Mouse (Mus musculus) neural tube, embryonic 14.5 days (tissue): ENCODE measurements at regions not wholly inside any gene's neighbourhood (a gene's known extent, or its start where the extent isn't known, plus 50 kb on each side); places are given as distances from the start of the nearest gene placed in this dataset.
A peak's percentile ranks its signal among the peaks of the same experiment; 100 is the strongest.
"Not testable (repeated sequence)": the region's sequence is repeated elsewhere in the genome, so short reads cannot be mapped to it uniquely, and the experiment has no call there.

Experiments
- ATAC-seq: fragments of 200-750 bp; cut with Nextera tagmentation; 2 replicates; pipeline ENCODE4 v1.8.0; 2017; ENCODE audit warnings: low read depth, mild to moderate bottlenecking, moderate TSS enrichment, moderate library complexity
- H3K27ac ChIP-seq: fragments of 300-500 bp; sonication (generic); 2 replicates; pipeline ENCODE4 v1.5.1; 2014; ENCODE audit warnings: low read depth, mild to moderate bottlenecking, control low read depth, low read length, moderate library complexity, mixed read lengths
- H3K27me3 ChIP-seq: fragments of 300-500 bp; sonication (generic); 2 replicates; pipeline ENCODE4 v1.6.1; 2014; ENCODE audit warnings: low read length; ENCODE audit not compliant: control insufficient read depth, insufficient read depth
- H3K36me3 ChIP-seq: fragments of 300-500 bp; sonication (generic); 2 replicates; pipeline ENCODE4 v1.6.1; 2014; ENCODE audit warnings: low read length, mixed read lengths; ENCODE audit not compliant: control insufficient read depth, insufficient read depth
- H3K4me1 ChIP-seq: fragments of 300-500 bp; sonication (generic); 2 replicates; pipeline ENCODE4 v1.6.1; 2014; ENCODE audit warnings: low read length; ENCODE audit not compliant: control insufficient read depth, insufficient read depth
- H3K4me2 ChIP-seq: fragments of 300-500 bp; sonication (generic); 2 replicates; pipeline ENCODE4 v1.6.1; 2014; ENCODE audit warnings: mild to moderate bottlenecking, low read depth, low read length, control low read depth
- H3K4me3 ChIP-seq: fragments of 300-500 bp; sonication (generic); 2 replicates; pipeline ENCODE4 v1.5.1; 2014; ENCODE audit warnings: low read depth, low read length, control low read depth, mixed read lengths
- H3K9ac ChIP-seq: fragments of 300-500 bp; sonication (generic); replicated peaks from 2 replicates; pipeline ENCODE4 v1.6.1; 2014; ENCODE audit warnings: low read depth, mild to moderate bottlenecking, control low read depth, low read length, mixed read lengths
- H3K9me3 ChIP-seq: fragments of 300-500 bp; sonication (generic); 2 replicates; pipeline ENCODE4 v1.6.1; 2016; ENCODE audit warnings: low read length; ENCODE audit not compliant: control insufficient read depth
- WGBS: fragments of 180-500 bp; shearing (Covaris S2); extraction: QIAGEN DNeasy Blood & Tissue Kit; methylation state at CpG from one replicate; pipeline ENCODE4 v1.1.7; 2014; 5-methylcytosine and 5-hydroxymethylcytosine counted together

- H3K4me1 ChIP-seq = no peaks in the 10 kb centered on the region
- ATAC-seq = no peak
- no peak overlapping the region for H3K4me3 ChIP-seq
- 87% methylated on average over 3 of the region's 3 CpGs for WGBS
- no peak overlapping the region for H3K4me2 ChIP-seq
- no peaks in the 10 kb centered on the region for H3K9me3 ChIP-seq
- no peaks in the 10 kb centered on the region for H3K36me3 ChIP-seq
- no peaks in the 10 kb centered on the region for H3K27me3 ChIP-seq
- no peak overlapping the region for H3K9ac ChIP-seq
- no peak overlapping the region for H3K27ac ChIP-seq
Measured at GRCm38 (mm10) chr9:85637274-85637673, 111.9 kb downstream of the Ibtk start.

- no peak for ATAC-seq
- no peaks in the 10 kb centered on the region for H3K27me3 ChIP-seq
- H3K9ac ChIP-seq = no peak overlapping the region
- no peak overlapping the region for H3K4me3 ChIP-seq
- WGBS = 84% methylated on average over 3 of the region's 3 CpGs
- H3K4me1 ChIP-seq = no peaks in the 10 kb centered on the region
- no peak overlapping the region for H3K4me2 ChIP-seq
- no peak overlapping the region for H3K27ac ChIP-seq
- no peaks in the 10 kb centered on the region for H3K9me3 ChIP-seq
- H3K36me3 ChIP-seq = no peaks in the 10 kb centered on the region
Measured at GRCm38 (mm10) chr9:85636131-85636447, 113.0 kb downstream of the Ibtk start.

- no peaks in the 10 kb centered on the region for H3K27me3 ChIP-seq
- no peaks in the 10 kb centered on the region for H3K4me1 ChIP-seq
- no peaks in the 10 kb centered on the region for H3K36me3 ChIP-seq
- H3K4me2 ChIP-seq = no peak overlapping the region
- no peak for ATAC-seq
- WGBS = 91% methylated on average over 12 of the region's 12 CpGs
- no peak overlapping the region for H3K27ac ChIP-seq
- no peaks in the 10 kb centered on the region for H3K9me3 ChIP-seq
- no peak overlapping the region for H3K9ac ChIP-seq
- H3K4me3 ChIP-seq = no peak overlapping the region
Measured at GRCm38 (mm10) chr9:85635438-85636130, 113.5 kb downstream of the Ibtk start.

DNA sequence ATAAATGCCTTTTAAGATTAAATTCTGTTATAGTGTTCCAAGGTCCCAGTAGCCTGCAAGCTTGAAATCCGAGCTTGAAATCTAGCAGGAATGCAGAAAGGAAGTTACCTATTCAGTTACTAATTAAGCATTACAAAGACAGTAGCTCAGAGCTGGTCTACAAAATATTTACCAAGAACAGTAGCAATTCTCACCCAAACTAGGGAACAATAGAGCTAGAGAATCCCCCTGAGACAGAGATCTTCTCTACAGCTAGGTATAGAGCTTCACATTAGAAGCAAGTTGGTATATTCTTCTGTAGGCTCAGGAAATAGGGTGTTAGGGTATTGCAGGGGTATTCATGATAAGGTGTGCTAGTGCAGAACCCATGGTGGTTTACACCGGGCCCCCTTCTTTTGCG, 114.3 kb downstream of the Ibtk start:
- not testable (repeated sequence) for H3K9ac ChIP-seq, H3K36me3 ChIP-seq, H3K4me2 ChIP-seq, H3K9me3 ChIP-seq, H3K27ac ChIP-seq, H3K4me1 ChIP-seq, H3K4me3 ChIP-seq, ATAC-seq, H3K27me3 ChIP-seq
- 82% methylated on average over 3 of the region's 3 CpGs for WGBS

DNA sequence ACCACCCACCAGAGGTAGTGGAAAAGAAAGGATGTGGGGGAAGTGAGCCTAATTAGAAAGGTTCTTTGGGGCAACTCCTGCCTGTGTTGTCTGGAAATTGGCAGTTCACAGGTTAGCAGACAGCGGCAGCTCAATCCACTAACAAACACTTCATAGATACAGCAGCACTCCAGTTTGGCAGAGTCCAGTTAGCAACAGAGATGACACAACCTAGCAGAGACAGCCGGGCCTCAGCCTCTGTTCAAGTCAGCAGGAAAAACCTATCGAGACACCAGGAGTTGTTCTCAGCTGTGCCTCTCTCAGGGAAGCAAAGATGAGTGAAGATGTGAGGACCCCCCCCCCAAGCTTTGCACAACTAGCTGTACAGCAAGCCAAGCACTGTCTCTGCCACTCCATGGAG, 131.2 kb downstream of the Ibtk start:
- Histone ChIP-seq H3K9me3 (no peaks in the 10 kb centered on the region), H3K9ac (no peak overlapping the region), H3K27me3 (no peaks in the 10 kb centered on the region), H3K4me2 (no peak overlapping the region), H3K36me3 (no peaks in the 10 kb centered on the region), H3K4me3 (no peak overlapping the region), H3K4me1 (no peaks in the 10 kb centered on the region), H3K27ac (no peak overlapping the region)
- WGBS = 97% methylated on average over 3 of the region's 3 CpGs
- no peak for ATAC-seq

GRCm38 (mm10) chr9:85617177-85617777, 131.9 kb downstream of the Ibtk start:
- no peaks in the 10 kb centered on the region for H3K27me3 ChIP-seq
- no peaks in the 10 kb centered on the region for H3K36me3 ChIP-seq
- H3K9me3 ChIP-seq = no peaks in the 10 kb centered on the region
- no peak overlapping the region for H3K4me2 ChIP-seq
- no peak overlapping the region for H3K4me3 ChIP-seq
- H3K9ac ChIP-seq = no peak overlapping the region
- no peak for ATAC-seq
- no peaks in the 10 kb centered on the region for H3K4me1 ChIP-seq
- H3K27ac ChIP-seq = no peak overlapping the region
- 87% methylated on average over 2 of the region's 2 CpGs for WGBS

GRCm38 (mm10) chr9:85616266-85616869, 132.8 kb downstream of the Ibtk start:
- H3K27ac ChIP-seq = no peak overlapping the region
- no peak for ATAC-seq
- WGBS = 87% methylated on average over 12 of the region's 12 CpGs

DNA sequence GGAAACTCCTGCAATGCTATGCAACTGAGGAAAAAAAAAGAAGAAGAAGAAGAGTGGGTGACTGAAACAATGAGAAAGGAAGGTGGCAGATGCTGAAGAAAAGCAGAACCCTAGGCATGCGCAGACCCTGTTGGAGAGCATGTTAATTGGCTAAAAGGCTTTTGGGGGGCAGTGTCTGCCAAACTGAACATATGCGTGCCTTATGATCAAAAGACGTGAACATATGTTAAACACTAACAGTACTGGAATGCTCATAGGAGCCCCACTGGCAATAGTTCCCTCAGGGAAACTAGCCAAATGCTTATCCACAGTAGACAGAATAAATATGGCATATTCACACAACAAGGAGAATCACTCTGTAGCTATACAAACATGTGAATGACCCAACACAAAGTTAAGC, 140.0 kb downstream of the Ibtk start:
- H3K36me3 ChIP-seq = no peaks in the 10 kb centered on the region
- H3K9me3 ChIP-seq = no peaks in the 10 kb centered on the region
- H3K9ac ChIP-seq = no peak overlapping the region
- WGBS = 71% methylated on average over 3 of the region's 3 CpGs
- peak; percentile 46; the same call in 1 of the 2 replicates for ATAC-seq
- H3K27ac ChIP-seq = no peak overlapping the region
- no peak overlapping the region for H3K4me2 ChIP-seq
- no peak overlapping the region for H3K4me3 ChIP-seq
- no peaks in the 10 kb centered on the region for H3K27me3 ChIP-seq
- no peaks in the 10 kb centered on the region for H3K4me1 ChIP-seq

More at GRCm38 (mm10) chr9:85616266-85616869, 132.8 kb downstream of the Ibtk start:
- H3K4me2 ChIP-seq = no peak overlapping the region
- H3K4me1 ChIP-seq = no peaks in the 10 kb centered on the region
- no peaks in the 10 kb centered on the region for H3K9me3 ChIP-seq
- H3K36me3 ChIP-seq = no peaks in the 10 kb centered on the region
- H3K4me3 ChIP-seq = no peak overlapping the region
- H3K9ac ChIP-seq = no peak overlapping the region
- H3K27me3 ChIP-seq = no peaks in the 10 kb centered on the region

- H3K9ac ChIP-seq = no peak overlapping the region
- H3K27ac ChIP-seq = no peak overlapping the region
- H3K36me3 ChIP-seq = no peaks in the 10 kb centered on the region
- H3K27me3 ChIP-seq = no peaks in the 10 kb centered on the region
- no peaks in the 10 kb centered on the region for H3K9me3 ChIP-seq
- H3K4me2 ChIP-seq = no peak overlapping the region
- no peak for ATAC-seq
- 43% methylated on average over 2 of the region's 2 CpGs for WGBS
- H3K4me3 ChIP-seq = no peak overlapping the region
- H3K4me1 ChIP-seq = no peaks in the 10 kb centered on the region
Measured at GRCm38 (mm10) chr9:85596959-85597358, 152.2 kb downstream of the Ibtk start.
